Mouse (Mus musculus) hindbrain, embryonic 12.5 days (tissue): ENCODE results near the gene Plxnb2. TPM values are rescaled to one million over a fixed set of nuclear protein-coding genes. Genes with fewer than 3 reads are reported as not detected.
A peak's percentile ranks its signal among the peaks of the same experiment; 100 is the strongest.

Experiments
- ATAC-seq: fragments of 200-750 bp; cut with Nextera tagmentation; 2 replicates; pipeline ENCODE4 v1.8.0; 2017; ENCODE audit warnings: moderate TSS enrichment; ENCODE audit not compliant: low FRiP score
- H3K27ac ChIP-seq: fragments of 300-500 bp; sonication (generic); 2 replicates; pipeline ENCODE4 v1.5.1; 2016; ENCODE audit warnings: mild to moderate bottlenecking
- H3K27me3 ChIP-seq: fragments of 300-500 bp; sonication (generic); 2 replicates; pipeline ENCODE4 v1.6.1; 2016; ENCODE audit warnings: mild to moderate bottlenecking
- H3K36me3 ChIP-seq: fragments of 300-500 bp; sonication (generic); 2 replicates; pipeline ENCODE4 v1.6.1; 2016; ENCODE audit warnings: mild to moderate bottlenecking
- H3K4me1 ChIP-seq: fragments of 300-500 bp; sonication (generic); 2 replicates; pipeline ENCODE4 v1.6.1; 2016
- H3K4me2 ChIP-seq: fragments of 300-500 bp; sonication (generic); replicated peaks from 2 replicates; pipeline ENCODE4 v1.6.1; 2016; ENCODE audit warnings: mild to moderate bottlenecking
- H3K4me3 ChIP-seq: fragments of 300-500 bp; sonication (generic); 2 replicates; pipeline ENCODE4 v1.5.1; 2016; ENCODE audit warnings: mild to moderate bottlenecking
- H3K9ac ChIP-seq: fragments of 300-500 bp; sonication (generic); 2 replicates; pipeline ENCODE4 v1.6.1; 2016; ENCODE audit warnings: mild to moderate bottlenecking, moderate library complexity
- H3K9me3 ChIP-seq: fragments of 300-500 bp; sonication (generic); replicated peaks from 2 replicates; pipeline ENCODE4 v1.6.1; 2016; ENCODE audit warnings: mild to moderate bottlenecking
- WGBS: fragments of 180-500 bp; shearing (Covaris S2); methylation state at CpG from one replicate; pipeline ENCODE4 v1.1.7; 2016; 5-methylcytosine and 5-hydroxymethylcytosine counted together
- polyA plus RNA-seq: library from polyadenylated mRNA; unstranded; fragments of >200 nt; fragmentation: Nextera tagmentation; extraction: Ambion mirVana; gene quantifications from 2 replicates; pipeline ENCODE4 v1.2.1, GENCODE M21; 2016

The Plxnb2 gene
- polyA plus RNA-seq, 1 experiment from 2014 or later: 167 TPM

- H3K4me3 ChIP-seq: no peak overlapping the region
Observed at GRCm38 (mm10) chr15:89165478-89165877, 15.1 kb downstream of the Plxnb2 start.

GRCm38 (mm10) chr15:89161397-89161796 is 19.2 kb downstream of the Plxnb2 start:
- Histone ChIP-seq H3K9ac (no peak overlapping the region), H3K27me3 (no peaks in the 10 kb centered on the region), H3K4me1 (no peaks in the 10 kb centered on the region), H3K9me3 (no peaks in the 10 kb centered on the region), H3K36me3 (peaks cover 100% of the 10 kb centered on the region), H3K27ac (no peak overlapping the region), H3K4me3 (no peak overlapping the region), H3K4me2 (no peak overlapping the region)
- WGBS: 88% methylated on average over 9 of the region's 9 CpGs
- no peak for ATAC-seq

More at GRCm38 (mm10) chr15:89165478-89165877, 15.1 kb downstream of the Plxnb2 start:
- Histone ChIP-seq H3K4me1 (peaks cover 18% of the 10 kb centered on the region), H3K27me3 (no peaks in the 10 kb centered on the region), H3K27ac (no peak overlapping the region), H3K9me3 (no peaks in the 10 kb centered on the region), H3K4me2 (no peak overlapping the region), H3K9ac (no peak overlapping the region), H3K36me3 (peaks cover 84% of the 10 kb centered on the region)
- ATAC-seq: no peak
- WGBS: 97% methylated on average over 12 of the region's 12 CpGs

- Histone ChIP-seq H3K9ac (no peak overlapping the region), H3K4me3 (no peak overlapping the region), H3K27ac (0 out of 2 replicates have a peak overlapping the region, but pooled peaks have one; percentile 12), H3K9me3 (no peaks in the 10 kb centered on the region), H3K27me3 (no peaks in the 10 kb centered on the region), H3K4me1 (no peaks in the 10 kb centered on the region), H3K36me3 (peaks cover 100% of the 10 kb centered on the region), H3K4me2 (no peak overlapping the region)
- no peak for ATAC-seq
- WGBS: 95% methylated on average over 16 of the region's 16 CpGs
Observed at GRCm38 (mm10) chr15:89158516-89158915, 22.1 kb downstream of the Plxnb2 start.

DNA sequence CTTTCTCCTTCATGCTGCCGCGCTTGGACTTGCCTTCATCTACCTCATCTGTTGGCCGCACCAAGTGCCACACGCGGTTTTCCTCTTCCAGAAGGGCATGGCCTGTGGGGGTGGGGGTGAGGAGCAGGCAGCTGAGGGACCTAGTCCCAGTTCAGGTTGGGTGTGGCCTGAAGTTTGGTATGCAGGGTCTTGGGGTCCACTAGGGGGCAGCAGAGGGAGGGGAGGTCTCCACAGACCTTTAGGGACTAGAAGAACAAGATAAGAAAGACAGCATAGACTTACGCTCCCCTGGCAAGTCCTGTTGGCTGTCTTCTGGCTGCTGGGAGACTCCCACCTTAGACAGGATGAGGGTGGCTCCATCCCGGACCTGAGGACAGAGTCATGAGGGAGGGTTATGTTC is 22.6 kb downstream of the Plxnb2 start:
- Histone ChIP-seq H3K9ac (no peak overlapping the region), H3K27me3 (no peaks in the 10 kb centered on the region), H3K4me3 (no peak overlapping the region), H3K4me2 (no peak overlapping the region), H3K9me3 (no peaks in the 10 kb centered on the region), H3K4me1 (no peaks in the 10 kb centered on the region), H3K36me3 (peaks cover 96% of the 10 kb centered on the region), H3K27ac (0 out of 2 replicates have a peak overlapping the region, but pooled peaks have one; percentile 12)
- WGBS: 72% methylated on average over 7 of the region's 7 CpGs
- ATAC-seq: peak; percentile 26; the same call in 1 of the 2 replicates

DNA sequence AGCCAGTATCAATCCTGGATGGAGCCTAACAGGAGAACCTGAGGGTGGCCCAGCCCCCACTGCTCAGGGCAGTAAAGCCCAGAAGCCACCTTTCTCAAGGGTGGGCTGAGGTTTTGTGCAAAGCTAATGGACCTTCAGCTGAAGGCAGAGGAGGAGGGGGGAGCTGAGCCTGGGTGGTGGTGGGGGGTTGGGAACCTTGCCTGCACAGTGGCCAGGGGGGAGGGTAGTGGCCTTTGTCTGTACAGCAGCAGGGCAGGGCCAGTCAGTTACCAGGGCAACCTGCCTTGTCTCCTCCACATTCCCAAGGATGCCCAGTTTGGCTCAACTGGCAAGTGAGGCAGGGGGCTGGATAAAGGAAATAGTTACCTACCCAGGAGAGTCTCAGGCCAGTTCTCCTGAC is 28.3 kb downstream of the Plxnb2 start:
- Histone ChIP-seq H3K27me3 (peaks cover 12% of the 10 kb centered on the region; the same call in 1 of the 2 replicates), H3K36me3 (peaks cover 40% of the 10 kb centered on the region), H3K9me3 (no peaks in the 10 kb centered on the region), H3K4me3 (no peak overlapping the region), H3K4me1 (peaks cover 27% of the 10 kb centered on the region), H3K9ac (0 out of 2 replicates have a peak overlapping the region, but pooled peaks have one; percentile 35), H3K27ac (peak overlapping the region; percentile 77), H3K4me2 (no peak overlapping the region)
- ATAC-seq: peak; percentile 55

DNA sequence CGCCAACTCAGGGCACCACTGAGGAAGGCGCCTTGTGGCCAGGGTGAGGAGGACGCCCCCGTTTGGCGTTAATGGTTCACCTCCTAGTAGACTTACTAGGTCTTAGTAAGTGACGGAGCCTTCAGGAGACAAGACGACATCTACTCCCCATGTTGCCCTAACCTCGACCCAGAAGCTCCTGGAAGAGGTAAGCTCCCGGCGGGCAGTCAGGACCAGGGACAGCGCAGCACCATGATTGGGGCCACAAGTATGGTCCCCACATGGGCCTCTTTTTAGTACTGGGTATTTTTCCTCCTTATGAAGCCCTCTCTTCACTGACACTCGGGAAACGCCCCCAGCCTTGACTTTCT is 30.6 kb downstream of the Plxnb2 start:
- WGBS: 2% methylated on average over 13 of the region's 13 CpGs
- H3K4me2 ChIP-seq: peak overlapping the region; percentile 64
- no peak for ATAC-seq
- peaks cover 22% of the 10 kb centered on the region for H3K27me3 ChIP-seq
- no peaks in the 10 kb centered on the region for H3K9me3 ChIP-seq
- peaks cover 27% of the 10 kb centered on the region for H3K36me3 ChIP-seq
- H3K27ac ChIP-seq: peak overlapping the region; percentile 90
- H3K4me3 ChIP-seq: peak overlapping the region; percentile 58
- H3K4me1 ChIP-seq: peaks cover 42% of the 10 kb centered on the region
- peak overlapping the region; percentile 90 for H3K9ac ChIP-seq

DNA sequence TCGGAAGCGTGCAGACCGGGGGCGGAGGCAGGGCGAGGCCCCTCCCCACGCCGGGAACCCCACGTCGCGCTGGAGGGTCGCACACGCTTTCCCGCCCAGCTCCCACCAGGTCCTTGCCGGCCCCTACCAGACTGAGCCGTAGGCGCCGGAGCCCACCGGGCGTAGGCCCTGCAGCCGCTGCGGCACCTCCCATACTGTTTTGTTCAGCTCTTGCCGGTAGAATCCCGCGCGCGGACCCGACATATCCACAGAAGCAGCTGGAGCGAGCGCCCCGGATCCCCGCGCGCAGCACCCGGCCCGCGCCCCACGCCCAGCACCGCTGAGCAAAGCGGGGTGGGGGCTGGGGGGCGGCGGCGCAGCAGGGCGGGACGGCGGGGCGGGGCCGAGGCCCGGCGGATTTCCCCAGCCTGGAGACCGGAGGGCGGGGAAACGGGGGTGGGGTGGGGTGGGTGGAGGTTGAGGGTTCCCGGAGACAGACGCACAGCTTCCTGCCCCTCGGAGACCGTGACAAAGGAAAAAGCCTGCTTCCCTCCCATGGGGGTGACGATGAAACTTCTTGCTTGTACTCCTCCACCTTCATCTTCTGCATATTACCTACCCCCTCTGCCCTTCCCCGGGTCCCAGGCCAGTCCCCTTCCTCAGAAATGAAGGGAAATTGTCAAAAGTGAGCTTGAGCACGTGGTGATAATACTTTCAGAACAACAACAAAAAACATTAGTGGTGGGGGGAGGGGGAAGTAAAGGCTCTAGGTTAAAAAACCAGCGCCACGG is 31.1 kb downstream of the Plxnb2 start, which contains the start of gene Mapk11:
TSS of gene Mapk11 (minus strand) at position 358 of the 770 bp plus-strand sequence.
- WGBS: under 1% methylated on average over 54 of the region's 61 CpGs
- peaks cover 42% of the 10 kb centered on the region for H3K4me1 ChIP-seq
- no peaks in the 10 kb centered on the region for H3K9me3 ChIP-seq
- ATAC-seq: peak; percentile 58
- peaks cover 26% of the 10 kb centered on the region for H3K36me3 ChIP-seq
- H3K9ac ChIP-seq: peak within 1 kb of the TSS; percentile 90
- H3K27ac ChIP-seq: peak within 1 kb of the TSS; percentile 90
- peaks cover 22% of the 10 kb centered on the region for H3K27me3 ChIP-seq
- peak within 1 kb of the TSS; percentile 64 for H3K4me2 ChIP-seq
- peak within 1 kb of the TSS; percentile 58 for H3K4me3 ChIP-seq

- H3K4me3 ChIP-seq: peak overlapping the region; percentile 58
- no peaks in the 10 kb centered on the region for H3K9me3 ChIP-seq
- peaks cover 22% of the 10 kb centered on the region for H3K27me3 ChIP-seq
- H3K9ac ChIP-seq: peak overlapping the region; percentile 90
- ATAC-seq: peak; percentile 10; the same call in 1 of the 2 replicates
- peak overlapping the region; percentile 90 for H3K27ac ChIP-seq
- H3K4me2 ChIP-seq: peak overlapping the region; percentile 64
- H3K4me1 ChIP-seq: peaks cover 42% of the 10 kb centered on the region
- 4% methylated on average over 25 of the region's 25 CpGs for WGBS
- H3K36me3 ChIP-seq: peaks cover 26% of the 10 kb centered on the region
Observed at GRCm38 (mm10) chr15:89148496-89149270, 31.9 kb downstream of the Plxnb2 start.

DNA sequence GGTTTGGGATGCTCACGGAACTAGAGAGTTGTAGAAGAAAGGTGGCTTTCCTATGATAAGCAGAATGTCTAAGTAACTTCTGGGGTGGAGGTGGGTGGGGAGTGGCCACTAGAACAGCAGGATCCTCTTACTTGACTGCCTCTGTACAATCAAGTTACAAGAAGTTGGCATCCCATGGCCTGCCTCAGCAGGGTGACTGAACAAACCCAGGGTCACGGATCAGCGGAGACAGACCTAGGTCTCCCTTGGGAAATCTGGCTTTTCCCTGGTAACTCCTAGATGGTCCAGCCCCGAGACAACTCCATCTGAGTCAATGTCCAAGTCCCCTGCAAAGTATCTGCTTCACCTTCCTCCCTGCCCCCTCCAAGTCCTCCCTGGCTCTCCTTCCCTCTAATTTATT is 32.7 kb downstream of the Plxnb2 start:
- H3K36me3 ChIP-seq: peaks cover 30% of the 10 kb centered on the region
- no peaks in the 10 kb centered on the region for H3K9me3 ChIP-seq
- peaks cover 22% of the 10 kb centered on the region for H3K27me3 ChIP-seq
- peak overlapping the region; percentile 90; the same call in 1 of the 2 replicates for H3K9ac ChIP-seq
- H3K4me1 ChIP-seq: peaks cover 41% of the 10 kb centered on the region
- peak overlapping the region; percentile 64 for H3K4me2 ChIP-seq
- WGBS: 31% methylated on average over 4 of the region's 4 CpGs
- H3K4me3 ChIP-seq: peak overlapping the region; percentile 58
- ATAC-seq: no peak
- H3K27ac ChIP-seq: peak overlapping the region; percentile 90; the same call in 1 of the 2 replicates

DNA sequence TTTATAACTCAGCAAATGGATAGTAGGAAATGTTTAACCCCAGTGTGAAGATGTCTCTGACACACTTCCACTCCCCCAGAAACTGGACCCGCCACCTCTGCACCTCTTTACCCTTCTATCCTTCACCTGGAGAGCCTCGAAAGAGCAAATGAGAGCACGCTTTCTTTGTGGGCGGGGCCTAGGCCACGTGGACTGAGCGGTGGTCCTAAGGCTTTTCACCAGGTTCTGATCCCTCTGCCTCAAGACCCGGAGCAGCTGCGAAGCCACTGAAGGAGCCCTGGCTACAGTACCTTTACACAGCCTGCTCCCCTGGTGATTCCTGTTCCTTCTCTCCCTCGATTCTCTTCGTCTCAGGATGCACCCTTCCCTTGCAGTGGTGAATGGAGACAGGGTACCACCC is 33.1 kb downstream of the Plxnb2 start:
- Histone ChIP-seq H3K4me1 (peaks cover 37% of the 10 kb centered on the region), H3K9ac (peak overlapping the region; percentile 90), H3K4me2 (peak overlapping the region; percentile 64), H3K27me3 (peaks cover 22% of the 10 kb centered on the region), H3K36me3 (peaks cover 35% of the 10 kb centered on the region), H3K9me3 (no peaks in the 10 kb centered on the region), H3K4me3 (peak overlapping the region; percentile 58), H3K27ac (peak overlapping the region; percentile 70; the same call in 1 of the 2 replicates)
- WGBS: 19% methylated on average over 10 of the region's 10 CpGs
- ATAC-seq: no peak

DNA sequence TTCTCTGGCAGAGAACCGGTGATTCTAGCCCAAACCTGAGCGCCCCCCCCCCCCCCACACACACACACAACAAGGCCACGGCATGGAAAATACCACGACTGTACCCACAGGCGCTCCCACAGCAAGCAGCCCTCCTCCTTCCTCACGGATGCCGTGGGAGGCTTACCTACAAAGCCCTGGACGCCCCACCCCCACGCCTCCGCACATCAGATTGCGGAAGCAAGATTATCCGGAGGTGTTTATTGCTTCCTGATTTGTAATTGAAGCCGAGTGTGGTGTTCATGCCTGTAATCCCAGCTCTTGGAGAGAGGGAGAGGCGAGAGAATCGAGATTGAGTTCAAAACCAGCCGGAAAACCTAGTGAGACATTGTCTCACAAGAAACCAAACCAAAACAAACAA is 33.6 kb downstream of the Plxnb2 start:
- no peak for ATAC-seq
- 14% methylated on average over 16 of the region's 16 CpGs for WGBS
- peaks cover 22% of the 10 kb centered on the region for H3K27me3 ChIP-seq

GRCm38 (mm10) chr15:89146537-89146936 is 34.1 kb downstream of the Plxnb2 start:
- Histone ChIP-seq H3K27ac (peak overlapping the region; percentile 70), H3K4me3 (peak overlapping the region; percentile 58), H3K4me1 (peaks cover 30% of the 10 kb centered on the region), H3K36me3 (peaks cover 37% of the 10 kb centered on the region), H3K4me2 (peak overlapping the region; percentile 64), H3K9ac (peak overlapping the region; percentile 90), H3K27me3 (peaks cover 27% of the 10 kb centered on the region), H3K9me3 (no peaks in the 10 kb centered on the region)
- WGBS: 2% methylated on average over 27 of the region's 27 CpGs
- 0 out of 2 replicates have a peak, but pooled peaks have one; percentile 9 for ATAC-seq

More for the DNA sequence above, 33.6 kb downstream of the Plxnb2 start:
- Histone ChIP-seq H3K9me3 (no peaks in the 10 kb centered on the region), H3K4me3 (peak overlapping the region; percentile 58), H3K27ac (peak overlapping the region; percentile 70), H3K36me3 (peaks cover 37% of the 10 kb centered on the region), H3K9ac (peak overlapping the region; percentile 90), H3K4me2 (peak overlapping the region; percentile 64), H3K4me1 (peaks cover 32% of the 10 kb centered on the region)
